Mouse (Mus musculus) stomach, embryonic 15.5 days (tissue): ENCODE measurements around the gene Olfr1331. TPM values are rescaled to one million over a fixed set of nuclear protein-coding genes. Genes with fewer than 3 reads are reported as not detected.
"Not testable (repeated sequence)": the region's sequence is repeated elsewhere in the genome, so short reads cannot be mapped to it uniquely, and the experiment has no call there.

Experiments used
- ATAC-seq: fragments of 200-750 bp; cut with Nextera tagmentation; 2 replicates; pipeline ENCODE4 v1.8.0; 2017; ENCODE audit warnings: low read depth, moderate number of reproducible peaks, moderate TSS enrichment; ENCODE audit not compliant: insufficient read depth, low FRiP score
- H3K27ac ChIP-seq: fragments of 300-500 bp; sonication (generic); 2 replicates; pipeline ENCODE4 v1.5.1; 2015; ENCODE audit warnings: mild to moderate bottlenecking, inconsistent platforms
- H3K27me3 ChIP-seq: fragments of 300-500 bp; sonication (generic); replicated peaks from 2 replicates; pipeline ENCODE4 v1.6.1; 2015; ENCODE audit warnings: inconsistent platforms
- H3K36me3 ChIP-seq: fragments of 300-500 bp; sonication (generic); 2 replicates; pipeline ENCODE4 v1.6.1; 2015; ENCODE audit warnings: inconsistent platforms
- H3K4me1 ChIP-seq: fragments of 300-500 bp; sonication (generic); 2 replicates; pipeline ENCODE4 v1.6.1; 2015; ENCODE audit warnings: inconsistent platforms
- H3K4me2 ChIP-seq: fragments of 300-500 bp; sonication (generic); 2 replicates; pipeline ENCODE4 v1.6.1; 2015; ENCODE audit warnings: mild to moderate bottlenecking, inconsistent platforms
- H3K4me3 ChIP-seq: fragments of 300-500 bp; sonication (generic); replicated peaks from 2 replicates; pipeline ENCODE4 v1.5.1; 2015; ENCODE audit warnings: inconsistent platforms
- H3K9ac ChIP-seq: fragments of 300-500 bp; sonication (generic); 2 replicates; pipeline ENCODE4 v1.6.1; 2015; ENCODE audit warnings: inconsistent platforms
- H3K9me3 ChIP-seq: fragments of 300-500 bp; sonication (generic); 2 replicates; pipeline ENCODE4 v1.6.1; 2016; ENCODE audit warnings: inconsistent platforms
- WGBS: fragments of 180-500 bp; shearing (Covaris S2); methylation state at CpG from one replicate; pipeline ENCODE4 v1.1.7; 2015; 5-methylcytosine and 5-hydroxymethylcytosine counted together
- polyA plus RNA-seq: library from polyadenylated mRNA; unstranded; fragments of >200 nt; fragmentation: Nextera tagmentation; extraction: Ambion mirVana; gene quantifications from 2 replicates; pipeline ENCODE4 v1.2.1, GENCODE M21; 2015

Gene Olfr1331
- polyA plus RNA-seq: not detected in 2 replicates

- no peak within 1 kb of the TSS for H3K4me2 ChIP-seq
- no peaks in the 10 kb centered on the region for H3K27me3 ChIP-seq
- 87% methylated on average over 1 of the region's 1 CpGs for WGBS
- H3K4me3 ChIP-seq: no peak within 1 kb of the TSS
- no peak within 1 kb of the TSS for H3K27ac ChIP-seq
- H3K9me3 ChIP-seq: no peaks in the 10 kb centered on the region
- H3K9ac ChIP-seq: no peak within 1 kb of the TSS
- ATAC-seq: no peak
- H3K36me3 ChIP-seq: no peaks in the 10 kb centered on the region
- H3K4me1 ChIP-seq: no peaks in the 10 kb centered on the region
These were observed at the start of gene Olfr1331 for GRCm38 (mm10) chr4:118864349-118864748. TSS of gene Olfr1331 (plus strand) at chr4:118864649.

GRCm38 (mm10) chr4:118818921-118819320, 45.5 kb upstream of the Olfr1331 start:
- no peak overlapping the region for H3K4me2 ChIP-seq
- no peak overlapping the region for H3K9ac ChIP-seq
- H3K9me3 ChIP-seq: no peaks in the 10 kb centered on the region
- H3K27me3 ChIP-seq: no peaks in the 10 kb centered on the region
- 88% methylated on average over 1 of the region's 1 CpGs for WGBS
- H3K36me3 ChIP-seq: no peaks in the 10 kb centered on the region
- no peak overlapping the region for H3K4me3 ChIP-seq
- ATAC-seq: no peak
- no peaks in the 10 kb centered on the region for H3K4me1 ChIP-seq
- H3K27ac ChIP-seq: no peak overlapping the region

- H3K4me3 ChIP-seq: no peak within 1 kb of the TSS
- no peak within 1 kb of the TSS for H3K27ac ChIP-seq
- 97% methylated on average over 1 of the region's 1 CpGs for WGBS
- no peaks in the 10 kb centered on the region for H3K9me3 ChIP-seq
- no peaks in the 10 kb centered on the region for H3K4me1 ChIP-seq
- no peak within 1 kb of the TSS for H3K4me2 ChIP-seq
- no peak within 1 kb of the TSS for H3K9ac ChIP-seq
- ATAC-seq: no peak
- no peaks in the 10 kb centered on the region for H3K27me3 ChIP-seq
- H3K36me3 ChIP-seq: no peaks in the 10 kb centered on the region
These were observed 28.3 kb upstream of the Olfr1331 start, which contains the start of gene Olfr1333 for GRCm38 (mm10) chr4:118836179-118836578. TSS of gene Olfr1333 (minus strand) at chr4:118836279.

- WGBS: 85% methylated on average over 1 of the region's 1 CpGs
- no peak overlapping the region for H3K4me2 ChIP-seq
- no peak for ATAC-seq
- no peak overlapping the region for H3K27ac ChIP-seq
- H3K9ac ChIP-seq: no peak overlapping the region
- no peaks in the 10 kb centered on the region for H3K9me3 ChIP-seq
- H3K4me3 ChIP-seq: no peak overlapping the region
- H3K27me3 ChIP-seq: no peaks in the 10 kb centered on the region
- H3K36me3 ChIP-seq: no peaks in the 10 kb centered on the region
- H3K4me1 ChIP-seq: no peaks in the 10 kb centered on the region
These were observed 2.7 kb upstream of the Olfr1331 start for GRCm38 (mm10) chr4:118861791-118862190.

GRCm38 (mm10) chr4:118862704-118863103, 1.7 kb upstream of the Olfr1331 start:
- Histone ChIP-seq H3K36me3 (no peaks in the 10 kb centered on the region), H3K9me3 (no peaks in the 10 kb centered on the region), H3K4me3 (no peak overlapping the region), H3K27me3 (no peaks in the 10 kb centered on the region), H3K4me2 (no peak overlapping the region), H3K27ac (no peak overlapping the region), H3K9ac (no peak overlapping the region), H3K4me1 (no peaks in the 10 kb centered on the region)
- ATAC-seq: no peak
- WGBS: 60% methylated on average over 4 of the region's 4 CpGs

GRCm38 (mm10) chr4:118867566-118867965, 3.1 kb downstream of the Olfr1331 start:
- no peaks in the 10 kb centered on the region for H3K36me3 ChIP-seq
- no peak for ATAC-seq
- no peaks in the 10 kb centered on the region for H3K9me3 ChIP-seq

GRCm38 (mm10) chr4:118888297-118888696, 23.8 kb downstream of the Olfr1331 start, which contains the start of gene Olfr1330:
TSS of gene Olfr1330 (plus strand) at chr4:118888597.
- Histone ChIP-seq H3K4me2 (no peak within 1 kb of the TSS), H3K36me3 (no peaks in the 10 kb centered on the region), H3K4me1 (no peaks in the 10 kb centered on the region), H3K9ac (no peak within 1 kb of the TSS), H3K4me3 (no peak within 1 kb of the TSS), H3K27me3 (no peaks in the 10 kb centered on the region), H3K27ac (no peak within 1 kb of the TSS), H3K9me3 (no peaks in the 10 kb centered on the region)
- WGBS: 63% methylated on average over 1 of the region's 1 CpGs
- no peak for ATAC-seq

More at GRCm38 (mm10) chr4:118867566-118867965, 3.1 kb downstream of the Olfr1331 start:
- Histone ChIP-seq H3K27me3 (no peaks in the 10 kb centered on the region), H3K4me3 (no peak overlapping the region), H3K27ac (no peak overlapping the region), H3K4me2 (no peak overlapping the region), H3K4me1 (no peaks in the 10 kb centered on the region), H3K9ac (no peak overlapping the region)

- no peaks in the 10 kb centered on the region for H3K27me3 ChIP-seq
- H3K27ac ChIP-seq: no peak overlapping the region
- no peak overlapping the region for H3K9ac ChIP-seq
- H3K4me1 ChIP-seq: no peaks in the 10 kb centered on the region
- ATAC-seq: no peak
- no peaks in the 10 kb centered on the region for H3K36me3 ChIP-seq
- 60% methylated on average over 2 of the region's 2 CpGs for WGBS
- H3K4me2 ChIP-seq: no peak overlapping the region
- H3K4me3 ChIP-seq: no peak overlapping the region
- no peaks in the 10 kb centered on the region for H3K9me3 ChIP-seq
These were observed 37.5 kb downstream of the Olfr1331 start for GRCm38 (mm10) chr4:118901981-118902380.

GRCm38 (mm10) chr4:118917365-118917764, 52.9 kb downstream of the Olfr1331 start, which contains the start of gene Olfr1329:
TSS of gene Olfr1329 (minus strand) at chr4:118917465.
- not testable (repeated sequence) for H3K27me3 ChIP-seq, H3K9ac ChIP-seq, ATAC-seq, H3K36me3 ChIP-seq, H3K27ac ChIP-seq, H3K4me2 ChIP-seq, H3K9me3 ChIP-seq, H3K4me1 ChIP-seq, H3K4me3 ChIP-seq
- whole genome bisulfite sequencing: 46% methylated on average over 2 of the region's 2 CpGs

Other genes starting within 250 kb of the Olfr1331 start
- 0.06 and 0.33 TPM in 2 replicates for gene Cfap57, start 243.9 kb upstream of the Olfr1331 start, polyA plus RNA-seq
- gene Ebna1bp2, start 243.8 kb upstream of the Olfr1331 start, polyA plus RNA-seq: 129 and 151 TPM in 2 replicates
- gene Olfr62, start 205.7 kb upstream of the Olfr1331 start, polyA plus RNA-seq: not detected in 2 replicates
- not detected in 2 replicates for gene Olfr1342, start 171.9 kb upstream of the Olfr1331 start, polyA plus RNA-seq
- not detected in 2 replicates for gene Olfr1341, start 161.1 kb upstream of the Olfr1331 start, polyA plus RNA-seq
- not detected in 2 replicates for gene Olfr1340, start 144.5 kb upstream of the Olfr1331 start, polyA plus RNA-seq
- gene Olfr1339, start 132.5 kb upstream of the Olfr1331 start, polyA plus RNA-seq: not detected in 2 replicates
- not detected in 2 replicates for gene Olfr1338, start 105.9 kb upstream of the Olfr1331 start, polyA plus RNA-seq
- gene Olfr1337, start 82.1 kb upstream of the Olfr1331 start, polyA plus RNA-seq: not detected in 2 replicates
- not detected in 2 replicates for gene Olfr1335, start 54.7 kb upstream of the Olfr1331 start, polyA plus RNA-seq
- gene Olfr1333, start 28.4 kb upstream of the Olfr1331 start, polyA plus RNA-seq: not detected in 2 replicates
- gene Olfr1330, start 23.9 kb downstream of the Olfr1331 start, polyA plus RNA-seq: not detected in 2 replicates
- not detected in 2 replicates for gene Olfr1329, start 52.8 kb downstream of the Olfr1331 start, polyA plus RNA-seq
- not detected in 2 replicates for gene Olfr1328, start 74.0 kb downstream of the Olfr1331 start, polyA plus RNA-seq
- not detected in 2 replicates for gene Lao1, start 96.9 kb downstream of the Olfr1331 start, polyA plus RNA-seq
- 119 and 129 TPM in 2 replicates for gene Slc2a1, start 244.1 kb downstream of the Olfr1331 start, polyA plus RNA-seq